Mouse (Mus musculus) embryonic facial prominence, embryonic 12.5 days (tissue): ENCODE measurements around the gene Cwc25. TPM values are rescaled to one million over a fixed set of nuclear protein-coding genes. Genes with fewer than 3 reads are reported as not detected.

Experiments used
- microRNA-seq: library from miRNA; unstranded; fragments of <30 nt; microRNA quantifications from one replicate; pipeline ENCODE4, GENCODE M21; 2017
- polyA plus RNA-seq: library from polyadenylated mRNA; unstranded; fragments of >200 nt; fragmentation: Nextera tagmentation; extraction: Ambion mirVana; gene quantifications from 2 replicates; pipeline ENCODE4 v1.2.1, GENCODE M21; 2016

Cwc25 gene
- polyA plus RNA-seq, 1 experiment from 2014 or later = 24.8 TPM

Small RNA genes lying within 50 kb of the gene (microRNA-seq; reads per million reads assigned to microRNA genes)
- gene Mir8102 = not detected

Other genes with a start within 250 kb of the Cwc25 start
- gene Srcin1, start 190.4 kb downstream of the Cwc25 start, polyA plus RNA-seq = 1.00 and 1.3 TPM in 2 replicates
- gene Epop, start 136.9 kb downstream of the Cwc25 start, polyA plus RNA-seq = 15.3 and 16.4 TPM in 2 replicates
- gene Mllt6, start 103.1 kb downstream of the Cwc25 start, polyA plus RNA-seq = 3.2 and 3.4 TPM in 2 replicates
- 11.6 and 13.7 TPM in 2 replicates for gene Cisd3, start 80.7 kb downstream of the Cwc25 start, polyA plus RNA-seq
- gene Pcgf2, start 66.1 kb downstream of the Cwc25 start, polyA plus RNA-seq = 20.6 and 21.6 TPM in 2 replicates
- 447 and 479 TPM in 2 replicates for gene Psmb3, start 63.2 kb downstream of the Cwc25 start, polyA plus RNA-seq
- 2.6 and 3.0 TPM in 2 replicates for gene Pip4k2b, start 21.9 kb downstream of the Cwc25 start, polyA plus RNA-seq
- 0.39 TPM in 1 of 2 replicates, not detected in the other for gene 1700001P01Rik, start 9.4 kb upstream of the Cwc25 start, polyA plus RNA-seq
- 474 and 481 TPM in 2 replicates for gene Rpl23, start 15.9 kb upstream of the Cwc25 start, polyA plus RNA-seq
- gene Lasp1, start 32.4 kb upstream of the Cwc25 start, polyA plus RNA-seq = 117 and 125 TPM in 2 replicates
- gene B230217C12Rik, start 74.2 kb upstream of the Cwc25 start, polyA plus RNA-seq = 11.3 and 12.4 TPM in 2 replicates
- 0.50 and 0.51 TPM in 2 replicates for gene Fbxo47, start 117.6 kb upstream of the Cwc25 start, polyA plus RNA-seq
- 0.32 and 0.70 TPM in 2 replicates for gene Plxdc1, start 219.9 kb upstream of the Cwc25 start, polyA plus RNA-seq
- 6.9 and 7.6 TPM in 2 replicates for gene Arl5c, start 229.6 kb upstream of the Cwc25 start, polyA plus RNA-seq